8 mouse cellular contexts compared by ENCODE assay signal in genomic region chr1:43264407-43264889, GRCm38 (mm10).
DNase-seq lines count a peak whose midpoint lies in the region; ATAC-seq lines count a peak whose summit lies in the region.

No protein-coding gene starts in this region.

- H3K9me3 ChIP-seq in forebrain, embryonic 13.5 days (replicated peaks), result no peaks in the 10 kb centered on the region
- no peaks in the 10 kb centered on the region for H3K9me3 ChIP-seq in liver, embryonic 13.5 days (replicated peaks)
- H3K9me3 ChIP-seq in neural tube, embryonic 13.5 days, result no peaks in the 10 kb centered on the region

- H3K27ac ChIP-seq in forebrain, embryonic 13.5 days, result no peak overlapping the region
- no peak overlapping the region for H3K27ac ChIP-seq in liver, embryonic 13.5 days
- H3K27ac ChIP-seq in neural tube, embryonic 13.5 days (replicated peaks), result no peak overlapping the region

- WGBS in forebrain, embryonic 13.5 days, result 20% methylated on average over 5 of the region's 5 CpGs
- 10% methylated on average over 5 of the region's 5 CpGs for WGBS in liver, embryonic 13.5 days (ENCODE audit: insufficient replicate concordance)
- 22% methylated on average over 5 of the region's 5 CpGs for WGBS in neural tube, embryonic 13.5 days

- H3K36me3 ChIP-seq in forebrain, embryonic 13.5 days (ENCODE audit: poor library complexity, severe bottlenecking), result no peaks in the 10 kb centered on the region
- H3K36me3 ChIP-seq in liver, embryonic 13.5 days, result no peaks in the 10 kb centered on the region
- H3K36me3 ChIP-seq in neural tube, embryonic 13.5 days, result no peaks in the 10 kb centered on the region

- no peaks in the 10 kb centered on the region for H3K4me1 ChIP-seq in forebrain, embryonic 13.5 days
- no peaks in the 10 kb centered on the region for H3K4me1 ChIP-seq in liver, embryonic 13.5 days (replicated peaks)
- H3K4me1 ChIP-seq in neural tube, embryonic 13.5 days (replicated peaks), result no peaks in the 10 kb centered on the region; the same call in 1 of the 2 replicates

- ATAC-seq in CD4-positive, CD25-positive, alpha-beta regulatory T cell, adult 4 months, result peak; percentile 86
- peak; percentile 76 for ATAC-seq in forebrain, embryonic 13.5 days
- no peak for ATAC-seq in liver, embryonic 13.5 days (ENCODE audit: low read depth)
- peak; percentile 69 for ATAC-seq in neural tube, embryonic 13.5 days (ENCODE audit: low read depth)

- H3K9ac ChIP-seq in forebrain, embryonic 13.5 days, result peak overlapping the region; percentile 46; the same call in 1 of the 2 replicates
- H3K9ac ChIP-seq in liver, embryonic 13.5 days, result no peak overlapping the region
- 0 out of 2 replicates have a peak overlapping the region, but pooled peaks have one; percentile 34 for H3K9ac ChIP-seq in neural tube, embryonic 13.5 days

- no peak overlapping the region for H3K4me3 ChIP-seq in forebrain, embryonic 13.5 days
- H3K4me3 ChIP-seq in liver, embryonic 13.5 days (replicated peaks), result no peak overlapping the region
- no peak overlapping the region for H3K4me3 ChIP-seq in neural tube, embryonic 13.5 days

- H3K27me3 ChIP-seq in forebrain, embryonic 13.5 days, result no peaks in the 10 kb centered on the region
- no peaks in the 10 kb centered on the region for H3K27me3 ChIP-seq in liver, embryonic 13.5 days
- H3K27me3 ChIP-seq in neural tube, embryonic 13.5 days, result no peaks in the 10 kb centered on the region

- no peak overlapping the region; the same call in 1 of the 2 replicates for H3K4me2 ChIP-seq in forebrain, embryonic 13.5 days
- H3K4me2 ChIP-seq in liver, embryonic 13.5 days, result no peak overlapping the region
- peak overlapping the region; percentile 40 for H3K4me2 ChIP-seq in neural tube, embryonic 13.5 days

- intact Hi-C loops in heart, postnatal 10 days (cut with DNase I), result loop anchor here (1.0 to 5.0 kb wide), 4 partner anchors 121 to 347 kb away; no protein-coding TSS in a partner anchor

- DNase-seq in c-Kit-negative CD71-positive TER-119-positive erythroid progenitor cells, embryonic 14.5 days (ENCODE audit: low read depth, low spot score), result peak; percentile 9
- DNase-seq in heart, postnatal 10 days, result peak; percentile 89 to 90
- peak; percentile 67 to 79 for DNase-seq in kidney, postnatal 36 days
- peak; percentile 6 for DNase-seq in liver, embryonic 13.5 days
- DNase-seq in telencephalon, adult 2 months (ENCODE audit: low read depth, low spot score), result peak; percentile 38

Comparison
In these comparisons a context has a peak if more than half of its experiments do, and no peak if none do; other contexts are left out.
1. DNase-seq: peak in every context shown above with its lines; median percentile 90 in heart, postnatal 10 days; 73 in kidney, postnatal 36 days; 38 in telencephalon, adult 2 months; 9 in c-Kit-negative CD71-positive TER-119-positive erythroid progenitor cells, embryonic 14.5 days; 6 in liver, embryonic 13.5 days.